Mouse (Mus musculus): ENCODE results near the gene Fam102b.
A peak's percentile ranks its signal among the peaks of the same experiment; 100 is the strongest.

Fam102b gene

DNA sequence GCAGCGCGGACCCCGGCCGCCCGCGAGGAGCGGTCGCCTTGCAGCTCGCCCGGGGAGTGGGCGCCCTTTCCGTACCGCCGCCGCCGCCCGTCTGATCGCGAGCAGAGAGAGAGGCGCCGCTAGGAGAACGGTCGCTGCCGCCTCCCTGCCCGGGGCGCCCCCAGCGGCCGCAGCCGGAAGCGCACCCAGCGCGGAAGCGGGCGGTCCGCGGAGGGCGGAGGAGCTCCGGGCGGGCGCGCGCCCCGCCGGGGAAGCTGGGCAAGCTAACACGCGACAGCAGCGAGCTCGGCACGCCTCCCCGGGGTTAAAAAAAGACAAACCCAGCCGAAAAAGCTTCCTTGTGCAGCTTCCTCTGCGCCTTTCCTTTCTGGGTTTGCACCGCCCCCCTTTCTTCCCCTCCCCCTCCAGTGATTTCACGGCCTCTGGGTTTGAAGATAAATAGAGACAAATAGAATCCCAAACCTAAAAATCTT, at the start of gene Fam102b:
Gene Fam102b, minus strand, starts transcription at position 93 of the 473 bp plus-strand sequence.
- peak; percentile 92 to 93 for DNase-seq (ENCODE audit: low spot score in 2 of 2)

DNA sequence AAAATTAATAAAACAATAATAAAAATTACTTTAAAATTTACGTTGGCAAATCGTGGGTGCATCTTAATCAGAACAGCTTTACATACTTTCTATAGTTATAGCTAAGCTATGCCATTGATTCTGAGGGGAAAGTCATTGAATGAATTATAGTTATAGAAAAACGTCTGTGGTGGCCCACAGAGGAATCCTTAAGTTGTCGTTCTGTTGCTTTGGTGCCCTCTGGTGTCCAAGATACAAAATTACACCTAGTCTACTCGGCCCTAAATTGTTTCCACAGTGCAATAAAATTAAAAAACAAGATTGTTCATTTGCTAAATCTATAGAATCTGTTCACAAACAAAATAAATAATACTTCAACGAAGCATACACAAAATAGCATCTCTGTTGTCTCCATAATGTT, 35.6 kb upstream of the Fam102b start:
- peak; percentile 19 to 35 for DNase-seq (ENCODE audit: low spot score in 2 of 2)

DNA sequence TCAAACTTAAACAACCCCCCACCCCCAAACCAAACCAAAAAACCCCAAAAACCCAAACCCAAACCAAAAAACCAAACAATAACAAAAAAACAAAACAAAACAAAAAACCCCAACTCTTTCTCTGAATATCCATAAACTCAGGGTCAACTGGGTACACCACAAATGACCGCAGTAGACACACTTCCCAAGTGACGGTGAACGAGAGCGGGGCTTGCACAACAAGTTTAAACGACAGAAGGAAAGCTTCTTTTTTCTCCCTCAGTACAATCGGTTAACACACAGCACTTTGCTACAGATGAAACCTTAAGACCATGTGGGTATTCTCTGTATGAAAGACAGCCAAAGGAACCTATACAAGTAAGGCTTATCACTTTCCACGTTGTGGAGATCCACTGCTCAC, 35.0 kb upstream of the Fam102b start:
- DNase-seq (ENCODE audit: low spot score in 2 of 2), result no peak

DNA sequence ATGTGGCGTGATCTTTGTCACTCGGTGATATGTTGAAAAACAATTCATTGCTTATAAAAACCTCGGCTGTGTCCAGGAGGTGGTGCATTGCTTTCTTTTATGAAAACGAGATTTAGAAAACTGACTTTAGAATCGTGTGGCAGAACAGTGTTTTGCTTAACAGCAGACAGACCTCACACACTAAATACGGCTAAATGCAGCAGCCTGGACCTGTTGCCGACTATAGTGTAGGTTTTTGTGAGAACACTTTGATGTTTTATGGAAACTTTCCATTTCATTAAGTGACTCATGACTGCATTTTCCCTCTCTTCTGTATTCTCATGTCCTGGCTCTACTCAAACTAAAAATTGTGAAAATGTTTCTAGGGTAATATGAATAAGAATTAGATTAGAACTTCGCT, 32.5 kb upstream of the Fam102b start:
- DNase-seq (ENCODE audit: low spot score in 2 of 2), result no peak

DNA sequence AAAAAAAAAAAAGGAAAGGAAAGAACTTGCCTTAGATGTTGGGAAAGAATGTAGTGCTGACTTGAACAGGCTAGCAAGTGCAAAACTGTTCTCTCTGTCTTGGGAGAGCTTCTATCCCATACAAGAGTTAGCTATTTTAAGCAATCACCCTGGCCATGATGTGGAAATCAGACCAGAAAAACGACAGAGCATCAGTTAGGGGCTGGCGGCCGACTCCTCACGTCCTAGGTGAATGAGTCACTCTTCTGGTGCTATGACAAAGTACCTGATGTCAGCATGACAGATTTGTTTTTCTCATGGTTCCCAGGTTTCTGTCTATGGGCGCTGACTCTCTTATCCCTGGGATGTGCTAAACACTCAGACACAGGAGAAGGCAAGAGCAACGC, 24.5 kb upstream of the Fam102b start:
- DNase-seq (ENCODE audit: low spot score in 2 of 2), result no peak

DNA sequence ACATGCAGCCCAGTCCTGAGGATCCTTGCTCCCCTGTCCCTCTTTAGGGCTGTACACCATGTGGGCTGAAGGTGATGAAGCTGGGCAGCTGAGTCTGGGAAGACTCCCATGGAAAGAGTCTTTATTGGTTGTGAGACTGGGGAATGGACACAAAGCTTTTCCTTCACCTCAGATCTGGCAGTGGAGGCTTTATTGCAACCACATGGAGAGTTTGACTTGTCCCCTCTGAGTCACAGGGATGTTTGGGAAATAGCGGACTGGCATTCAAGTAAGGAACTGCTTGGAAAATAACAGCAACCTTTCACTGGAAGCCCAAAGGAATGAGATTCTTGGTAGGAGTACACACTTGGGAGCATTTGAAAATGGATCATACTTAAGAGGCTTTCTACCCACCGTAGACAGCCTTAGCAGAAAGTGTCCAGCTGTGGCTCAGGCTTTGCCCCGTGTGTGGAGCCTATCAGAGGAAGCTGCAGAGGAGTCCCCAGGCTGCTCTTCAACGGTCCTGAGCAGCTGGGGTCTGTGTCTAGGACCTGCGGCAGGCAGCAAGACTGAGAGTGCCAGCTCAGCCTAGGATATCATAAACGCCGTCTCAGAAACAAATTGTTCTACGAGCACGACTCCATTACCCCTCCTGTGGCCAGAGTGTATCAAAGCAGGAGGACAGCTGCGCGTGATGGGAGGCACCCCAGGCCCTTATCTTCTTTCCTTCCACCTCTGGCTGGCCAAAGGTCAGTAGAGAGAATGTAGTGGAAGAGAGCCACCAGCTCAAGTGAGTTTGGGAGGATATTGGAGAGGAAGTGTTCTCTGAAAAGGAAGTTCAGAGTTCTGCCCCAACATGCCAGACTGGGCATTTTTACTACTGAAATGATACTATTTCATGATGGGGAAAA, 23.9 kb upstream of the Fam102b start:
- peak in 1 of 2 experiments; percentile 1 for DNase-seq (ENCODE audit: low spot score in 2 of 2)

DNA sequence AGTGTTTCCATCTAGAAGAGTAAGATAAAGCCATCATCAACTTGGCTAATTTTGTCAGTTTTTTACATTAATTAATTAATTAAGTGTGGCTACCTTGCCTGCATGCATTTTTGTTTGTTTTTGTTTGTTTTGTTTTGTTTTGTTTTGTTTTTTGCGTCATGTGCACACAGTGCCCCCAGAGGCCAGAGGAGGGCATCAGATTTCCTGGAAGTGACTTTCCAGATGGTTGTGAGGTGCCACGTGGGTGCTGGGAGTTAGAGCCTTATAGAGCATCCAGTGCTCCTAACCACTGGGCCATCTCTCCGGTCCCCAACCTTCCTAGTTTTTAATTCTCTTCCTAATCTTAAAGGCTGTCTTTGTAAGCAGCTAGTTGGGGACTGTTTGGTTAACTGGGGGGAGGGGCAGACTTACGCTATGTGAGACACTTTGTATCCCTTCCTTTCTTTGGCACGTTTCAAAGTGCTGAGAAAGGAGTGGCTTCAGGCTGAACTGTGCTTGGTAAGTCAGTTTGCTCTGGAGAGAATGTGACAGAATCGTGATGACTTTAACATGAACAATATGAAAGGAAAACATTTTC, 20.4 kb upstream of the Fam102b start:
- DNase-seq (ENCODE audit: low spot score in 2 of 2), result no peak

DNA sequence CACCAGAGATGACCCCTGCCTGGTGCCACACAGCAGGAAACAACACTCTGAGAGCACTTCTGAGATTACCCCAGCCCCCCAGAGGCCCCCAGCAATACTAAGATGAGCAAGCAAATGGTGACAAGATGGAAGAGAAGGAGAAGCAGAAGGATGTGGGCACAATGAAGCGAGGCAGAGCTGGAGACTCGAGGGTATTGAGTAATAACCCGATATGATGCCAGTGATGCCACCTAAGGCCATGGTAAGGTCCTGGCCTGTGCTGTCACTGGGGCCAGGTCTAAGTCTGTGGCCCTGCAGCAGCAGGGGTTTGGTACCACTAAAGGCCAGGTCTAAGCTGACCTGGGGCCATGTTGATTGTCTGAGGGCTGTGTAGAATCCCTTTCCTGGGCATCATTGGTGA, 19.0 kb upstream of the Fam102b start:
- DNase-seq (ENCODE audit: low spot score in 2 of 2), result no peak

DNA sequence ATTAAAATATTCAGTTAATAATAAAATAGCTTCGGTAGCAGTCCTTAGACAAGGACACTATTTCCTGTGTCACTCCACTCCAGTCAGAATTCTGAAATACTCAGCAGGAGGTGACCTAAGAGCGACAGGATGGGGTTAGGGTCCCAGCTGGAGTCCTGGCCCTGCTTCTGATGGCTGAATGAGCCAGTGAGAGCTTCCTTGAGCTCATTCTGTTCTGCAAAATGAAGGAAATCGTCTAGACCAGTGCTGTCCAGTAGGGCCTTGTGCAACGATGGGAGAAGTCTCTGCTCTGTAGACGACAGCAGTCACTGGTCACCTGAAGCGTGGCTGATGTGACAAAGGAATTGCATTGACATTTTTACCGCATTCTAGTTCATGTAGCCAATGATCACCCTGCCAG, 16.0 kb upstream of the Fam102b start:
- no peak for DNase-seq (ENCODE audit: low spot score in 2 of 2)

DNA sequence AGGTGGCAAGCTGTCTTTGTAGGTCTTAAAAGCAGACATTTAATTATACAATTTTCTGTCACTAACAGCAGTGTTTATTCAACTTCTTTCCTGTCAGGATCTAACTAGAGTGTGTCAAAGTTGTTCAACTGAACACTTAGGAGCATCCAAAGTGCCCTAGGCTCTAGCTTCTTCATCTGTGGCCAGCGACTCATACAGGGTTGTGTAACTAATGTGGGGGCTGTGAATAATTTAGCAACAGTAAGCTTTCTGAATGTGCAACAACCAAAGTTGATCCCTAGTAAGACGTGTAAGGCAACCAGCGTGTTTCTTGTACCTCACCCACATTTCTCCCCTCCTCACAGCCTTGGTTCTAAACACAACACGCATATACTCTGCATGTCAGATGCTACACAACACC, 13.5 kb upstream of the Fam102b start:
- DNase-seq (ENCODE audit: low spot score in 2 of 2), result no peak

DNA sequence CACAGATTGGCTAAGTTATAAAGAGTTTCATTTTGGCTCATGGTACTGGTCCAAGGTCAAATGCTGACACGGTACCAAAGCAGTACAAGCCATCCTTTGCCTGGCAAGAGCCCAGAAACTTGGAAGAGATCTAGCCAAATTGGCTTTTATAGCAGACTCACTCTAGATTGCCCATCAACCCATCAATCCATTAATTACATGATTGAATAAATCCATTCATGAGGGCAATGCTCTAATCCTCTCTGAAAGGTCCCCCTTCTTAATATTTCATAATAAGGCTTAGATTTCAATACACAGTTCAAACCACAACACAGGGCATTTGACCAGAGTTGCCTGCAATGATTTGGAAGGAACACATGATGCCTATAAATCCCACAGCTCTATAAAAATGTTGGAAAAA, 7.0 kb upstream of the Fam102b start:
- DNase-seq (ENCODE audit: low spot score in 2 of 2), result no peak

DNA sequence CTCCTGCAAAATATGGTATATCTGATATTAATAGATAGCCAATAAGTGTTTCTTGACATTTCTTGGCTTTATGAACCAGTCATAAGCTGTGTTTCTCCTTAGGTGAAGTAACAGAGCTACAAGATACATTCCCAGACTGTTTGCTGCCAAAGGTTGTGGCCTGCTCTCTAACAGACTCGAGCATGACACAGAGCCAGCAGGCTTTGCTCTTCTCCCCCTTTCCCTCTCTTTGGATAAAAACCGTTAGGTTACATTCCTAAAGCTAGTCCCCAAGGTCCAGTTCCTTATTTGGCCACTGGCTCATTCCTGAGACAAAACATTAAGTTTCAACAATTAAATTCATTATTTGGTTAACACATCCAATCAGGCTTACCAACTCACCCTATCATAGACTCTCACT, 4.9 kb upstream of the Fam102b start:
- no peak for DNase-seq (ENCODE audit: low spot score in 2 of 2)

DNA sequence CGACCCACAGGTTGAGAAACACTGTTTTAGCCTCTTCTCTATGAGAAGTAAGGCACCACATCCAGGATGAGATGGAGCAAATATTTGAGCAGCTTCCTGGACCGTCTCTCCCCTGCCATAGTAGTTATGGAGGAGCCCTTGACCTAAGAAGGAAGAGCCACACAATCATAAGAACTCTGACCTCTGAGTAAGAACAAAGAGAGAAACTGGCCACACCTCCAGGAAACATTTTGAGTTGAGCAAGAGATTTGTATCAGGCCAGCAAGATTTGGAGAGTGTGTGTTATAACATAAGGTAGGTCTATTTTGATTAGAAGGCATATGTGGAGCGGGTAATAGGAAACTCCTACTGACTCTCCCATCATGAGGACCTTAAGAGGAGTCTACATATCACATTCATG, 4.2 kb upstream of the Fam102b start:
- DNase-seq (ENCODE audit: low spot score in 2 of 2), result no peak

DNA sequence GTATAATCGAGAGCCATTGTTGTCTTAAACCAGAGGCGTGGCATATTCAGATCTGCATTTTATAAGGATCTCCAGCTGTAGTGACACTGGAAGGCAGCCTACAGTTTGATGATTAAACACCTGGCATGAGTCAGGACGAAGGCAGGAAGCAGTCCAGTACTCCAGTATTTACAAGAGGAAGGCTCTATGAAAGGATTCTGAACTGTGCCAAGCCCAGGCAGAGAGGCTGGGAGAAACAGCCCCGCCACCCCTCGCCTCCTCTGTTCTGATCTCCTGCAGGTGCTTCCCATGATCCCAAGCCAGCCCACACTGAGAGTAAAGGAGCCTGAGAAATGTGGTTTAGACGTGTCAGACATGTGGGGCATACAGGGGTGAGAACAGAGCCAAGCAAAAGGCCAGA, 3.4 kb upstream of the Fam102b start:
- DNase-seq (ENCODE audit: low spot score in 2 of 2), result no peak

DNA sequence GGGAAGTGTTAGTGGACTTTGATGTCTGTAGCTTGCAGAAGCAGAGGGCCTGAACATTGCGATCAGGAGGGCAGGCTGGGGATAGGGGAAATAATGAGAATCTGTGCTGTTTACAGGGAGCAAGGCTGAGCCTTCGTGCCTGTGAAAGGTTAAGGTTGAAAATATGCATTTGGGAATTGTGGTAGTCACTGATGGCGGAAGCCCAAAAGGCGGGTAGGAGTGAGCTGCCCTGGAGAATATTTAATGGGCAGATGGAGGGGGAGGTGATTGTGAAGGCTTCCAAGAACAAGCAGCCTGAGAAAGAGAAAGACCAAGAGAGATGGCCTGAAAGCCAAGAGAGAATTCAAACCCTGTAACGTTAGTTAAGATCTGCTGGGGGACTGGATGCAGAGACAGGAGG, 2.3 kb upstream of the Fam102b start:
- DNase-seq (ENCODE audit: low spot score in 2 of 2), result no peak

DNA sequence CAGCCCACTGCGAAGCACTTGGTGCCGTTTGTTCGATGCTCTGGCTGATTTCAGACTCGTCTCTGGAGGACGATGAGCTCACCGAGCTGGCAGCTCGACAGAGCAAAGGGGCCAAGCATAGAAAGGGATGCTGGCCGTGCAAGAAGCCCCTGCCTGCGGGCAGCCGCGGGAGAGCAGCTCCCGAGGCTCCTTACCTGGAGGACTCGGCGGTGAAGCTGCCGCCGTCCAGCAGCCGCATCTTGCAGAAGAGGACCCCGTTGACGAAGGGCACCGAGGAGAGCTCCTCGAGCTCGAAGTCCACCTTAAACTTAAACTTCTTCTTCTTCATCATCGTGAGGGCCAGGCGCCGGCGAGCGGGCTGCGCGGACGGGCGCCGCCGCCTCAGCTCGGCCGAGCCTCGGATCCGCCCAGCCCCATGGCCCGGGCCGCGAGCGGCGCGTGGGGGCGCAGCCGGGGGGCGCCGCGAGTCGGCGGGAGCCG, 376 bp downstream of the Fam102b start:
- DNase-seq (ENCODE audit: low spot score in 2 of 2), result peak in 1 of 2 experiments; percentile 11

DNA sequence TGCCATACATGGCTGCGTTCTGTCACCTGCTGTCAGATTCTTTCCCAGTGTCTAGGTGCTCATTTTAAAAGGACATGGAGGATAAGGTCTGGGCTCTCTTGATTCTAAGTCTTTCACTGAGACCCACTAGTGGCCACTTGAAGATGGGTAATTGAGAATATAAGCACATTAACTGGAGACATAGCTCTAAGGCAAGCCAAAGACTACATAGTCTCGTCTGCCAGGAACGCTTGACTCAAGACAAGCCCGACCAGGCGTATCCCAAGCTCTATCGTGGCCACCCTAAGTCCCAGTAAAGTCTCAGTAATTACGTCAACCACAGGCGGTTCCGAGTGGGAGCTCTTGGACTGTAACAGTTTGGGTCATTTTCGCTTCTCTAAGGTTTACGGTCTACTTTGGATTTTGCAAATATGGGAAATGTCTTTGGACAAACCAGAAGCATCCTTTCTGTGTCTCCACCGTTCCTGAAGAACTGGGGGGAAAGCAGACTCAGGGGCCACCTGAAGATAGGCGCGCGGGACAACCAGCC, 881 bp downstream of the Fam102b start:
- DNase-seq (ENCODE audit: low spot score in 2 of 2), result peak in 1 of 2 experiments; percentile 6

DNA sequence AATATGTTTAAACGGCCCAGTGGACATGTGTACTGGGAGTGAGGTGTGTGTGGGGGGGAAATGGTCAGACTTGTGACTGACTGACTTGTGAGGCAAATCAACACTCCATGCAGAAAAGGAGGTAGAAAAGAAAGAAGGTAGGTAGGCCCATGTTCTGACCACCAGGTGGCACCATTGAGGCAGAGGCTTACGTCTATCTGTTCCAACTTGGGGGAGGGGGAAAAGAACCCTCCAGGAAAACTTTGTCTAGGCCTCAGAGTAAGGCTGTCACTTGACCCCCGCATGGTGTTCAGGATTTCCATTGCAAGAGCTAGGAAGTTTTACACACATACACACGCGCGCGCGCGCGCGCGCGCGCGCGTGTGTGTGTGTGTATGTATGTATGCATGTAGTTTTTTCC, 1.8 kb downstream of the Fam102b start:
- peak; percentile 52 to 70 for DNase-seq (ENCODE audit: low spot score in 2 of 2)

DNA sequence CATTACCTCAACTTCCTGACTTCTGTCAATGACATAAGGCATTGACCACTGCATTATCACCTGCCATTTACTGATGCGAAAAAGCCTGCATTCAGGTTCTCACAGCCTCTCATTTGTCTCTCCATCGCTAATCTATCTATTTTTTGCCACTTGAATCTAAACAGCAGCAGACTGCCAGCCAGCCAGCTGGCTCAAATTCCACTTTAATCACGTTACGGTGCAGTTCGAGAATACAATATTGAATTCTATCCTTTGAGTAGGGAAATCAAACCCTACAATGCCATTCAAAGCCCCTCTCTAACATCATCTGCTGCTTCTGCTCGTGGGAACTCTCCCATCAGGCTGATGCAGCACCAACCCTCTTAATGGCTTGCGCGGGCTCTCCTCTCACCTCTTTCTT, 4.3 kb downstream of the Fam102b start:
- no peak for DNase-seq (ENCODE audit: low spot score in 2 of 2)

DNA sequence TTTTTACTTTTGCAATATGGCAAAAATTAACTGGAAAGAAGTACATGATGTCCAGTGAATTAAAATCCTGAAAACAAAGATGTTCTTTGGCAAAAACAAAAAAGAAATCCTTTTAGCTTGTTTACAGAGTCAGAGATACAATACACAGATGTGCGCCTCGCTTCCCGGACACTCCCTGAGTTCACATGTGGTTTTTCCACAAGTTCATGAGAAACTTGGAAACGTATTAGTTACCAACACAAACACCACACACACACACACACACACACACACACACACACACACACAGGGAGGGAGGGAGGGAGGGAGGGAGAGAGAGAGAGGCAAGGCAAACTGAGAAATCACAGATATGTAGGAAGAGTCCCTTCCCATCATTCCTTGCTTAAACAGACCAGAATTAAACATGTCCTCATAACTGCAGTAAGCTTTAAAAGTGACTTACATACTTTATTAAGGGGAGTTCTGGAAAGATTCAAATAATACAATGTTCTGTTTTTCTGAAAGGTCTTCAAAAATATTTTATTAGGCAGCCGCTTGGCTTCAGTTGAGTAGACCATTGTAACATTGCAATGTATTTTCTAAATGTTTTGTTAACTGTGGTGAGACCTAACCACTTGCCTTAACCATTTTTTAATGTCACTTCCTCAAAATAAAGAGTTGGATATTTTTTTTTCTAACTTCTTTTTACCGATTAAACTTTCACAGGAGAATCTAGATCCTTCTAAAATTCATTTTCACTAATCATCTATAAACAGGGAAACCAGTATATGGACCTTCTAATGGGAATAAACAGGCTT, 5.5 kb downstream of the Fam102b start:
- DNase-seq (ENCODE audit: low spot score in 2 of 2), result no peak

DNA sequence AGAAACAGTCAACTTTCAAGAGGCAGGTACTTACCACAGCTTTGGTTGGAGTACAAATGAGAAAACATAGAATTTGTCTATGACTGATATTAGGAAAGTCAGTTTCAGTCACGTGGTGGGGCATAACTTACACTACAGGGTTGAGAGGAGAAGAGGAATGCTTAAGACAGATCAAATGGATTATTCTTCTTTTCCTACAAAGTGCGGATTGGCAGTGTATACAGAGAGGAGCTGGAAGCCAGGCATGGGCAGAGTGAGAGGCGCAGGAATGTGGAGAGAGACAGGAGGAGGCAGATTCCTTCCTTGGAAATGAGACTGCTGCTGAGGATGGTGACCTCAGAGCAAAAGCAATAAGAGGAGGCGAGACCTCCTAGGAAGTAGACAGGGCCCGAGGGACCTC, 9.1 kb downstream of the Fam102b start:
- DNase-seq (ENCODE audit: low spot score in 2 of 2), result no peak

DNA sequence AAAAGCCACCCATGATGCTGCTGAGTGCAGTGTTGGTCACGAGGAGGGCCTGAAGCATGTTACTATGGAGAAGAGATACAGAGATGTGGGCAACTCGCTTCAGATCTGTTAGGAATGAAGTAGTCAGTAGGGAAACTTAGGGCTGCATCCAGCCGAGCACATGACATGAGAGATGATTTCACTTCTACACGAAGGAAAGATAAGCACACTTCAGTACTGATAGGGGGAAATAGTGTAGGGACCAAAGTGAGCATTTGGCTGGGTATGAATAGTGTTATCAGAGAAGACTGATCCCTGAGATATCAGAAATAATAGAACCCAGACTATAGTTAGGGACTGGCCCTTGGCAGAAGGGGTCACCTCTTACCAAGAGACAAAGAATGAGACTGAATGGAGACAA, 14.8 kb downstream of the Fam102b start:
- no peak for DNase-seq (ENCODE audit: low spot score in 2 of 2)
